Mouse (Mus musculus) liver, embryonic 14.5 days (tissue): ENCODE results near the gene Dclre1a.
"Not testable (repeated sequence)": the region's sequence is repeated elsewhere in the genome, so short reads cannot be mapped to it uniquely, and the experiment has no call there.

Experiments
- CTCF ChIP-seq: IDR thresholded peaks from 2 replicates; pipeline ENCODE4 v1.5.1; 2016; ENCODE audit warnings: antibody characterized with exemption, low read depth, control low read depth
- EP300 ChIP-seq: IDR thresholded peaks from 2 replicates; pipeline ENCODE4 v1.6.1; 2016; ENCODE audit warnings: antibody characterized with exemption, low read depth

- TF ChIP-seq CTCF, EP300: not testable (repeated sequence)
Observed at GRCm38 (mm10) chr19:56530529-56530928, 17.5 kb downstream of the Dclre1a start.
